Mouse (Mus musculus) left cerebral cortex, postnatal 14 days (tissue): ENCODE measurements around the gene Fntb. TPM values are rescaled to one million over a fixed set of nuclear protein-coding genes. Genes with fewer than 3 reads are reported as not detected.

ENCODE experiments used
- DNase-seq, 2 experiments: peaks; one replicate each; pipeline ENCODE4 v3.0.0; 2021 to 2022; ENCODE audit warnings: low spot score in 2 of 2, mixed read lengths in 1 of 2
- intact Hi-C: fragments of 180-260 bp; cut with DNase I; formaldehyde crosslinking; loops from one replicate; pipeline ENCODE4 v1.15.1; 2025
- total RNA-seq, 2 experiments: library from RNA; stranded (reverse); gene quantifications; 2 replicates each; pipeline ENCODE4 v1.2.3; 2021

The Fntb gene
- total RNA-seq, 2 experiments from 2014 or later: 26.2 to 28.1 TPM

- DNase-seq: no peak
- intact Hi-C loops: no loop called here
Observed at GRCm38 (mm10) chr12:76899261-76899975, 134.0 kb downstream of the Fntb start.

GRCm38 (mm10) chr12:76901508-76902294 is 136.3 kb downstream of the Fntb start:
- intact Hi-C loops: no loop called here
- DNase-seq: no peak

- intact Hi-C loops: no loop called here
- DNase-seq: no peak
Observed at GRCm38 (mm10) chr12:76906278-76906677, 140.9 kb downstream of the Fntb start.

GRCm38 (mm10) chr12:76909218-76909617 is 143.8 kb downstream of the Fntb start:
- no peak for DNase-seq
- intact Hi-C loops: no loop called here

- intact Hi-C loops: no loop called here
- DNase-seq: no peak
Observed at GRCm38 (mm10) chr12:76910258-76910940, 145.0 kb downstream of the Fntb start.

GRCm38 (mm10) chr12:76911171-76911726 is 145.9 kb downstream of the Fntb start:
- intact Hi-C loops: no loop called here
- DNase-seq: no peak

GRCm38 (mm10) chr12:76912193-76912592 is 146.8 kb downstream of the Fntb start:
- intact Hi-C loops: no loop called here
- DNase-seq: no peak

- intact Hi-C loops: no loop called here
- DNase-seq: no peak
Observed at GRCm38 (mm10) chr12:76916163-76916562, 150.8 kb downstream of the Fntb start.

GRCm38 (mm10) chr12:76918113-76918512 is 152.7 kb downstream of the Fntb start:
- no peak for DNase-seq
- intact Hi-C loops: no loop called here

- intact Hi-C loops: no loop called here
Observed at GRCm38 (mm10) chr12:76918855-76919254, 153.5 kb downstream of the Fntb start.

GRCm38 (mm10) chr12:76920398-76920797 is 155.0 kb downstream of the Fntb start:
- intact Hi-C loops: no loop called here
- no peak for DNase-seq

More at GRCm38 (mm10) chr12:76918855-76919254, 153.5 kb downstream of the Fntb start:
- no peak for DNase-seq

GRCm38 (mm10) chr12:76920990-76921389 is 155.6 kb downstream of the Fntb start:
- DNase-seq: no peak
- intact Hi-C loops: no loop called here

GRCm38 (mm10) chr12:76923118-76923517 is 157.7 kb downstream of the Fntb start:
- intact Hi-C loops: no loop called here
- no peak for DNase-seq

GRCm38 (mm10) chr12:76924904-76925604 is 159.7 kb downstream of the Fntb start:
- DNase-seq: no peak
- intact Hi-C loops: no loop called here

GRCm38 (mm10) chr12:76926338-76926945 is 161.1 kb downstream of the Fntb start:
- intact Hi-C loops: no loop called here
- DNase-seq: no peak

GRCm38 (mm10) chr12:76927012-76927411 is 161.6 kb downstream of the Fntb start:
- intact Hi-C loops: no loop called here

GRCm38 (mm10) chr12:76927539-76927938 is 162.2 kb downstream of the Fntb start:
- DNase-seq: no peak
- intact Hi-C loops: no loop called here

More at GRCm38 (mm10) chr12:76927012-76927411, 161.6 kb downstream of the Fntb start:
- no peak for DNase-seq

- intact Hi-C loops: no loop called here
- no peak for DNase-seq
Observed at GRCm38 (mm10) chr12:76930177-76930576, 164.8 kb downstream of the Fntb start.
